Mouse (Mus musculus) C2C12 (cell line): ENCODE measurements around the gene Galnt12. TPM values are rescaled to one million over a fixed set of nuclear protein-coding genes. Genes with fewer than 3 reads are reported as not detected.

Experiments
- H3K27me3 ChIP-seq: one replicate; pipeline ENCODE4 v1.6.1; 2011; ENCODE audit not compliant: control insufficient read depth, insufficient read depth, insufficient read length
- H3K36me3 ChIP-seq: one replicate; pipeline ENCODE4 v1.6.1; 2011; ENCODE audit not compliant: control insufficient read depth, insufficient read depth
- H3K4me3 ChIP-seq: one replicate; pipeline ENCODE4 v1.5.1; 2011; ENCODE audit warnings: mild to moderate bottlenecking, control low read depth; ENCODE audit not compliant: poor library complexity, insufficient read depth, severe bottlenecking
- H3K79me2 ChIP-seq: one replicate; pipeline ENCODE4 v1.6.1; 2011; ENCODE audit not compliant: control insufficient read depth, insufficient read depth
- H3K79me3 ChIP-seq: one replicate; pipeline ENCODE4 v1.6.1; 2011; ENCODE audit warnings: low read depth, control low read depth
- H3ac ChIP-seq: one replicate; pipeline ENCODE3; 2011; ENCODE audit warnings: low read depth; ENCODE audit not compliant: control insufficient read depth, insufficient read length
- CEBPB ChIP-seq: IDR thresholded peaks from one replicate; pipeline ENCODE4 v1.6.1; 2011; ENCODE audit warnings: low read depth, mild to moderate bottlenecking, control low read depth, moderate library complexity
- CTCF ChIP-seq: IDR thresholded peaks from one replicate; pipeline ENCODE4 v1.5.1; 2011; ENCODE audit not compliant: control insufficient read depth, insufficient read depth, insufficient read length
- FOSL1 ChIP-seq: IDR thresholded peaks from one replicate; pipeline ENCODE4 v1.8.0; 2011; ENCODE audit warnings: mild to moderate bottlenecking, low read length; ENCODE audit not compliant: poor library complexity, insufficient read depth, severe bottlenecking
- MAX ChIP-seq: IDR thresholded peaks from one replicate; pipeline ENCODE4 v1.6.1; 2011; ENCODE audit warnings: mild to moderate bottlenecking, control low read depth
- MYOD1 ChIP-seq: IDR thresholded peaks from one replicate; pipeline ENCODE4 v1.6.1; 2011; ENCODE audit warnings: low read depth; ENCODE audit not compliant: control insufficient read depth, insufficient read length
- MYOG ChIP-seq: IDR thresholded peaks from one replicate; pipeline ENCODE4 v1.6.1; 2011; ENCODE audit not compliant: control insufficient read depth, insufficient read length; ENCODE audit errors: extremely low read depth
- USF1 ChIP-seq: IDR thresholded peaks from one replicate; pipeline ENCODE4 v1.6.1; 2011; ENCODE audit warnings: low read depth, mild to moderate bottlenecking, control low read depth, moderate library complexity
- polyA plus RNA-seq: library from polyadenylated mRNA; unstranded; fragments of >200 nt; fragmentation: generic; extraction: Trizol; gene quantifications from one replicate; pipeline ENCODE4 v1.2.1, GENCODE M21; 2012; ENCODE audit warnings: missing spikeins

The Galnt12 gene
- polyA plus RNA-seq, 1 experiment: 0.01 TPM

DNA sequence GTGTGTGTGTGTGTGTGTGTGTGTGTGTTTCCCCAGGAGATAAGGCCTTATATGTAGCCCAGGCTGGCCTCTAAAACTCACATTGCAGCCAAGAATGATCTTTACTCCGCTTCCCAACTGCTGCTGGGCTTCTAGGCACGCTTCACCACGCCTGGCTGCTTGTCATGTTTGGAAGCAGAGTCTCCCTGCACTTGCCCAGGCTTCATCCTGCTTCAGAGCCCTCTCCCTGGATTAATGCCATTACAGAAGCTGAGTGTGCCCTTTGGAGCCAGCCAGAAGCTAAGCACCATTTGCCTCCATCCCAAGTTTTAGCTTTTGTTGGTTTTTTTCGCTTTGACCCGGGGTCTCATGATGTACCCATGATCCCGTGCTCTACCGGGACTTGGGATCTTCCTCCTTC lies 3.0 kb upstream of the Galnt12 start:
- no peak overlapping the region for H3ac ChIP-seq
- TF ChIP-seq CTCF (no peak), CEBPB (no peak), MAX (no peak), FOSL1 (no peak), MYOD1 (no peak), MYOG (no peak), USF1 (no peak)
- peaks cover 27% of the 10 kb centered on the region for H3K27me3 ChIP-seq
- no peaks in the 10 kb centered on the region for H3K79me2 ChIP-seq
- no peaks in the 10 kb centered on the region for H3K36me3 ChIP-seq
- no peaks in the 10 kb centered on the region for H3K79me3 ChIP-seq
- H3K4me3 ChIP-seq: no peak overlapping the region

DNA sequence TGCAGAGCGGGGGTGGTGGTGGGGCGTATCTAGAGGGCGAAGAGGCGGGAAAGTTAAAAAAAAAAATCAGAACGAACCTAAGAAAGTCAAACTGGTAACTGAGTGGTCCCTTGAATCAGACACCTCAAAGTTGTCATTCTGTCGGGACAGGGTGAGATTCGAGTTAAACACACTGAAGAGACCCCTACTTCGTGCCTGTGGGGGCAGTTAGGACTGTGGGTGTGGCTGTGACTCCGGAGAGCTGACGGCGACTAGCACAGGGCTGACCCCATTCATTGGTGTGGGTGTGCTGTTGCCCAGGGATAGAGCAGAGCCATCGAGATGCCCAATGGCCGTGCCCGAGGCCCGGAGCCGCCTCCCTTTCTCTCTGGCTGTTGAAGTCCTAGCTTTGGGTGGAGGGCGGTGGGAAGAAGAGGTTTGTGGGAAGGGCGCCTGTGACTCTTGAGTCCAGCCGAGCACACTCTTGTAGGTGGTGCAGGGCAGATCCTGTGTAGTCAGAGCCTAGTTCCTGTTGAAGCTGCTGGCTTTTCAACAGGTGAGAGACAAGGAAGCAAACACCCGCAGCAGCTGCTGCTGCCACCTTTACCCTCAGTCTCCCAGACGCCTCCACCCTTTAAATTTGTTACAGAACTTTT lies 795 bp downstream of the Galnt12 start:
- Histone ChIP-seq H3K4me3 (no peak overlapping the region), H3ac (no peak overlapping the region), H3K36me3 (no peaks in the 10 kb centered on the region), H3K79me2 (no peaks in the 10 kb centered on the region), H3K79me3 (no peaks in the 10 kb centered on the region), H3K27me3 (peaks cover 28% of the 10 kb centered on the region)
- no peak for TF ChIP-seq MYOG
- no peak for TF ChIP-seq CTCF
- TF ChIP-seq FOSL1: no peak
- no peak for TF ChIP-seq CEBPB
- TF ChIP-seq MAX: no peak
- TF ChIP-seq USF1: no peak
- no peak for TF ChIP-seq MYOD1

DNA sequence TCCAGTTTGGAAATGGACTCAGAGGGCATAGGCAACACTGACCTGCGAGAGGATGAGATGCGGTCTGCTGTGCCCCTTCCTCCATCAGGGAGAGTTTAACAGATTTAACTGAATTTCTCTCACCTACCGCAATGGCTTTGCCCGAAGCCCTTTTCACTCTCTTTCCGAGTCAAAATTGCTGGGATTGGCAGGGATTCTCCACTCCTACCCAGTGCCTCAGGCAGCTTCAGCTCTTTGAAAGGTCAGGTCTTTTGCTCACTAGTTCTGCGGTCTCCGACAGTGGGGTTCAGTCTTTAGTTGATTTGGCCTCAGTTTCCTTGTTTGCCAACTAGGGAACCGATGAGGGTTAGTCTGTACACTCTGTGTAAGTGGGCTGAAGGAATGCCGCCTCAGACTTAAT lies 1.5 kb downstream of the Galnt12 start:
- no peak overlapping the region for H3ac ChIP-seq
- TF ChIP-seq CTCF (no peak), CEBPB (no peak), MYOD1 (no peak), MAX (no peak), USF1 (no peak), MYOG (no peak), FOSL1 (no peak)
- no peaks in the 10 kb centered on the region for H3K79me3 ChIP-seq
- peaks cover 28% of the 10 kb centered on the region for H3K27me3 ChIP-seq
- no peaks in the 10 kb centered on the region for H3K36me3 ChIP-seq
- H3K79me2 ChIP-seq: no peaks in the 10 kb centered on the region
- H3K4me3 ChIP-seq: no peak overlapping the region

GRCm38 (mm10) chr4:47093647-47094046 lies 1.9 kb downstream of the Galnt12 start:
- TF ChIP-seq CTCF (no peak), CEBPB (no peak), MYOD1 (no peak), USF1 (no peak), MYOG (no peak), FOSL1 (no peak), MAX (no peak)
- H3K27me3 ChIP-seq: peaks cover 28% of the 10 kb centered on the region

DNA sequence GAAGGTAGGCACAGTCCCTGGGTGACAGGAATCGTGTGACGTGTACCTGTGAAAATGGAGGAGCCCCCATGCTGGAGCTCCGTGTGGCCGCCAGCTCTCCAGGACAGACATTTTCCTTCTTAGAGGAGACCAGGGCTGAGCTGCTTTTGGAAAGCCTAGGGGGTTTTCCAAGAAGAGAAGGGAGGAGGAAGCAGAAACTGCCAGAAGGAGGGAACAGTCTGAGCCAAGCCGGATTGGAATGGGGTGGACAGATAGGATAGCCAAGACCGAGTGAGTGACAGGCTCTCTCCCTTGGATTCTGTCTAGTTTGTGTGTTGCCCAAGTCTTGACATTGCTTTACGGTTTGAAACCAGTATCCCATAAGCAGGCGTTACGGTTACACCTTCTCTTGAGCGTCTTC lies 11.9 kb downstream of the Galnt12 start:
- Histone ChIP-seq H3K79me3 (no peaks in the 10 kb centered on the region), H3K27me3 (peaks cover 3% of the 10 kb centered on the region), H3K79me2 (no peaks in the 10 kb centered on the region), H3K36me3 (no peaks in the 10 kb centered on the region), H3K4me3 (no peak overlapping the region), H3ac (no peak overlapping the region)
- TF ChIP-seq CTCF (no peak), USF1 (no peak), CEBPB (no peak), MAX (no peak), FOSL1 (no peak), MYOG (no peak), MYOD1 (no peak)

More at GRCm38 (mm10) chr4:47093647-47094046, 1.9 kb downstream of the Galnt12 start:
- H3K79me3 ChIP-seq: no peaks in the 10 kb centered on the region
- H3ac ChIP-seq: no peak overlapping the region
- H3K36me3 ChIP-seq: no peaks in the 10 kb centered on the region
- H3K79me2 ChIP-seq: no peaks in the 10 kb centered on the region
- H3K4me3 ChIP-seq: no peak overlapping the region

GRCm38 (mm10) chr4:47111885-47112284 lies 20.2 kb downstream of the Galnt12 start:
- Histone ChIP-seq H3K4me3 (no peak overlapping the region), H3K79me2 (no peaks in the 10 kb centered on the region), H3ac (no peak overlapping the region), H3K36me3 (no peaks in the 10 kb centered on the region), H3K27me3 (no peaks in the 10 kb centered on the region), H3K79me3 (no peaks in the 10 kb centered on the region)
- TF ChIP-seq USF1 (no peak), MAX (no peak), FOSL1 (no peak), CTCF (no peak), CEBPB (no peak), MYOG (no peak), MYOD1 (no peak)
